Mouse (Mus musculus) midbrain, embryonic 10.5 days (tissue): Measurements from ENCODE around the gene Ldah. TPM values are rescaled to one million over a fixed set of nuclear protein-coding genes. Genes with fewer than 3 reads are reported as not detected.
"Not testable (repeated sequence)": the region's sequence is repeated elsewhere in the genome, so short reads cannot be mapped to it uniquely, and the experiment has no call there.

Experiments
- DNase-seq: peaks from one replicate; pipeline ENCODE4 v3.0.0-alpha.2; 2017; ENCODE audit warnings: low spot score
- H3K27ac ChIP-seq: fragments of 300-500 bp; sonication (generic); replicated peaks from 2 replicates; pipeline ENCODE4 v1.5.1; 2016; ENCODE audit warnings: mild to moderate bottlenecking
- H3K27me3 ChIP-seq: fragments of 300-500 bp; sonication (generic); 2 replicates; pipeline ENCODE4 v1.6.1; 2016; ENCODE audit warnings: low read depth, mild to moderate bottlenecking; ENCODE audit not compliant: poor library complexity, severe bottlenecking
- H3K36me3 ChIP-seq: fragments of 300-500 bp; sonication (generic); 2 replicates; pipeline ENCODE4 v1.6.1; 2016; ENCODE audit warnings: mild to moderate bottlenecking, moderate library complexity
- H3K4me1 ChIP-seq: fragments of 300-500 bp; sonication (generic); 2 replicates; pipeline ENCODE4 v1.6.1; 2016
- H3K4me3 ChIP-seq: fragments of 300-500 bp; sonication (generic); 2 replicates; pipeline ENCODE4 v1.5.1; 2016; ENCODE audit warnings: mild to moderate bottlenecking, moderate library complexity
- H3K9me3 ChIP-seq: fragments of 300-500 bp; sonication (generic); replicated peaks from 2 replicates; pipeline ENCODE4 v1.6.1; 2016; ENCODE audit warnings: mild to moderate bottlenecking
- WGBS: fragments of 180-500 bp; shearing (Covaris S2); methylation state at CpG from one replicate; pipeline ENCODE4 v1.1.7; 2016; 5-methylcytosine and 5-hydroxymethylcytosine counted together
- polyA plus RNA-seq: library from polyadenylated mRNA; unstranded; fragments of >200 nt; fragmentation: Nextera tagmentation; extraction: Ambion mirVana; gene quantifications from 2 replicates; pipeline ENCODE4 v1.2.1, GENCODE M21; 2016

Gene Ldah
- polyA plus RNA-seq, result 68.8 and 70.9 TPM in 2 replicates

DNA sequence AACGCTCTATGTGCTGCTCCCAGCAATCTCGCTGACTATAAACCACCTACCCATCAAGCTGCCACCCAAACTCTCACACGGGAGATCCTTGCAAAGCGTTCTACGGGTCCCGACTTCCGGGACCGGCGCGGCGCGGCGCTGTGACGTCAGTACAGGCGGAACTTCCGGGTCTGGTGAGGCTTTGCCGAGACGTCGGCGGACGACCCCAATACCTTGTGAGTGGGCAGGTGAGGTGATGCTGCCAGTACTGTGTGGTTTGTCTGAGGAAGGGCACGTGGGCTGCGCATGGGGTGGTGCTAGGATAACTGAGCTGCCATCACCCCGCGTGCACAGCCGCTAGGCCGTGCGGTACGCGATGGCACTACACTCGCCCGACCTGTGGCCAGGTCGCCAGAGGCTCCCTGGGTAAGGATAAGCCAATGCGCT, at the start of gene Ldah:
Gene Ldah (plus strand): TSS at position 130 of the 426 bp plus-strand sequence.
- DNase-seq, result peak; percentile 88
- no peaks in the 10 kb centered on the region for H3K9me3 ChIP-seq
- peaks cover 16% of the 10 kb centered on the region for H3K4me1 ChIP-seq
- WGBS, result under 1% methylated on average over 34 of the region's 34 CpGs
- 0 out of 2 replicates have a peak, but pooled peaks cover 2% of the 10 kb centered on the region for H3K36me3 ChIP-seq
- peak within 1 kb of the TSS; percentile 85 for H3K27ac ChIP-seq
- peak within 1 kb of the TSS; percentile 86 for H3K4me3 ChIP-seq
- no peaks in the 10 kb centered on the region for H3K27me3 ChIP-seq

DNA sequence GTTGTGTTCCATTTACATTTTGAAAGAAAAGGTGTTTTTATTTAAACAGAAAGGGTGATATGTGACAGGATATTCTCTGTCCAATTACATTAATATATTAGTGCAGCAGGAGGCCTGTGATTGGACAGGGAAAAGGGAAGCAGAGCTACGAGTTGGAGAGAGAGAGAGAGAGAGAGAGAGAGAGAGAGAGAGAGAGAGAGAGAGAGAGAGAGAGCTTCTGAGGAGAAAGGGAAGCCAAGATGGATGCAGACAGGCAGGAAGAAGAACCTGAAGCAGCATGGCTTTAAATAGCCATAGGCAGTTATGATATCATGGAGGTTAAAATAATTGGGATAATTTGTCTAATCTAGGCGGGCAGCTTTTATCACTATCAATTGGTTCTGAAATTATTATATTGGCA, 40.2 kb upstream of the Ldah start:
- no peak overlapping the region for H3K4me3 ChIP-seq
- H3K36me3 ChIP-seq, result no peaks in the 10 kb centered on the region
- H3K27me3 ChIP-seq, result no peaks in the 10 kb centered on the region
- H3K9me3 ChIP-seq, result no peaks in the 10 kb centered on the region
- no peaks in the 10 kb centered on the region for H3K4me1 ChIP-seq
- no peak for DNase-seq
- H3K27ac ChIP-seq, result no peak overlapping the region
- WGBS, result 83% methylated on average over 2 of the region's 2 CpGs

GRCm38 (mm10) chr12:8180921-8181320, 27.0 kb upstream of the Ldah start:
- Histone ChIP-seq H3K36me3 (no peaks in the 10 kb centered on the region), H3K27ac (no peak overlapping the region), H3K9me3 (no peaks in the 10 kb centered on the region), H3K27me3 (no peaks in the 10 kb centered on the region), H3K4me1 (no peaks in the 10 kb centered on the region), H3K4me3 (no peak overlapping the region)
- WGBS, result 70% methylated on average over 6 of the region's 6 CpGs
- no peak for DNase-seq

- H3K27me3 ChIP-seq, result no peaks in the 10 kb centered on the region
- H3K4me3 ChIP-seq, result no peak overlapping the region
- no peaks in the 10 kb centered on the region for H3K4me1 ChIP-seq
- no peak overlapping the region for H3K27ac ChIP-seq
- DNase-seq, result no peak
- H3K36me3 ChIP-seq, result no peaks in the 10 kb centered on the region
- H3K9me3 ChIP-seq, result no peaks in the 10 kb centered on the region
Observed at GRCm38 (mm10) chr12:8181744-8182143, 26.2 kb upstream of the Ldah start.

DNA sequence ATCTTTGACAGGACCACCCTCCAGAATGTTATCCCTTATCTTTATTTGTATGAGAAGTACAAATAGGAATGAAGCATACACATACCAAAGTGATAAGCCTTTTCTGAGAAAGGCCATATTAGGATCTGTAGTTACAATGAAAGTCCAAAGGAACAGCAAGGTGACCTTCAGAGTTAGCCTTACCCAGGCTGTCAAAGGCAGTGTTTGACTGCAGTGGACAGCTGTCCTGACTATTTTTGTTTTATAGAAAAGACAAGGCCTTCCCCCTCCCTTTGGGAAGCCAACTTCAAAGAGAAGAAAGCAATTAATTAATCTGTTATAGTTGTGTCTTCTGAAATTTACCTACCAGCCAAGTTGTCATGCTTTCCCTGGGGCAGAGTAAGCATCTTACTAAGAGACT, 23.4 kb upstream of the Ldah start:
- no peak for DNase-seq
- Histone ChIP-seq H3K27ac (no peak overlapping the region), H3K4me3 (no peak overlapping the region), H3K27me3 (no peaks in the 10 kb centered on the region), H3K4me1 (no peaks in the 10 kb centered on the region), H3K36me3 (no peaks in the 10 kb centered on the region), H3K9me3 (no peaks in the 10 kb centered on the region)

GRCm38 (mm10) chr12:8188161-8188560, 19.7 kb upstream of the Ldah start:
- Histone ChIP-seq H3K4me1 (no peaks in the 10 kb centered on the region), H3K9me3 (no peaks in the 10 kb centered on the region), H3K36me3 (no peaks in the 10 kb centered on the region), H3K4me3 (no peak overlapping the region), H3K27ac (no peak overlapping the region), H3K27me3 (no peaks in the 10 kb centered on the region)
- DNase-seq, result no peak

DNA sequence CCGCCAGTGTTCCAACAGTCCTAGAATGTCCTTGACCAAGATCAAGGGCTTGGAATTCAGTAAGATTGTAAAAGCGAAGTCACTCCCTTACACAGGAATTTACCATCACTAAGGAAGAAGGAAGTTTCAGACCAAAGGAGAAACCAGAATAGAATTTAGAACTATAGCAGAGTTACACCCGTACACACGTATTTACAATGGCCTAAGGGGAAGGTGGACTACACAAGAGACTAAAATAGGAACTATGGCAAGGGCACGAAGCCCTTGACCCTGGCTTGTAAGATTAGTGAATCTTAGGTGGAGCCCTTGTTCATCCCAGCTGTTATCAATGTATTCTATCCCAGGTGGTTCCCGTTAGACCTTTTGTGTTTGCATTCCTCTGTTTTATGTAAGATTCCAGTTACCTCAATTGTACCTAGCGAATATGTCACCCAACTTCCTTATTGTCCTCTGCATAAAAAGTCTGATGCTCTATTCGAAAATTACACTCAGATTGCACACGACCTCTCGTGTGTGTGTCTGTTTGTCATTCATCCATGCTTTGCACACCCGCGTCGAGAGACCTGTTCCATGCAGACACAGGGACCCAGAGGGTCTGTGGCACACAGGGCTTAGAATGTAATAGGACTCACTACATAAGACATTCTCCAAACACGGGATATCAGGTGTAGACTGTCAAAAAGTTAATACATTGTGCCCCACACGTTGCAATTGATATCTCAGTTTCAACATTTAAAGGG, 18.9 kb upstream of the Ldah start:
- not testable (repeated sequence) for H3K27me3 ChIP-seq, H3K9me3 ChIP-seq
- 88% methylated on average over 15 of the region's 15 CpGs for WGBS

GRCm38 (mm10) chr12:8189722-8190121, 18.2 kb upstream of the Ldah start:
- Histone ChIP-seq H3K4me3 (no peak overlapping the region), H3K36me3 (no peaks in the 10 kb centered on the region), H3K27ac (no peak overlapping the region), H3K9me3 (no peaks in the 10 kb centered on the region), H3K27me3 (no peaks in the 10 kb centered on the region), H3K4me1 (no peaks in the 10 kb centered on the region)
- WGBS, result 72% methylated on average over 3 of the region's 3 CpGs
- DNase-seq, result no peak

More for the DNA sequence above, 18.9 kb upstream of the Ldah start:
- not testable (repeated sequence) for DNase-seq, H3K4me1 ChIP-seq, H3K4me3 ChIP-seq, H3K27ac ChIP-seq, H3K36me3 ChIP-seq

- Histone ChIP-seq H3K27ac (no peak overlapping the region), H3K36me3 (no peaks in the 10 kb centered on the region), H3K9me3 (no peaks in the 10 kb centered on the region), H3K27me3 (no peaks in the 10 kb centered on the region), H3K4me3 (no peak overlapping the region), H3K4me1 (peaks cover 16% of the 10 kb centered on the region)
- DNase-seq, result no peak
- 79% methylated on average over 2 of the region's 2 CpGs for WGBS
Observed at GRCm38 (mm10) chr12:8205721-8206120, 2.2 kb upstream of the Ldah start.

DNA sequence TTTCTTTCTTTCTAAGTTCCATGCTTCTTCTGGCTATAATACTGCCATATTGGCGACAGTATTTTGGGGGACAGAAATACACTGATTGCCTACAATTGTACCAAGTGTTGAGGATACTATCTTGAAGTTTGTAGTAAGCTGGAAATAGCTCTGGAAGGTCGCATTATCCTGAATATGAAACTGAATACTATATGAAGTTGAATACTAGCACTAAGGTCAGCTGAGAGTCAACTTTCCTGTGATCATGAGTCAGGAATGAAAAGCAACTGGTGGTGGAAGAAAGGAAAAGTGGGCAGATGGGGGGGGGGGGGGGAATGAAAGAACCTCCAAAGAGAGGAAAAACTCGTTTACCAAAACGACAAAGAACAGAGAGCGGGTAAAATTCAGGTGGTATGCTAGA, 329 bp upstream of the Ldah start:
- Histone ChIP-seq H3K27me3 (no peaks in the 10 kb centered on the region), H3K36me3 (no peaks in the 10 kb centered on the region), H3K27ac (peak overlapping the region; percentile 85), H3K9me3 (no peaks in the 10 kb centered on the region), H3K4me1 (peaks cover 16% of the 10 kb centered on the region), H3K4me3 (peak overlapping the region; percentile 86)
- WGBS, result 17% methylated on average over 5 of the region's 5 CpGs
- no peak for DNase-seq

- DNase-seq, result no peak
- no peaks in the 10 kb centered on the region for H3K4me1 ChIP-seq
- no peaks in the 10 kb centered on the region for H3K27me3 ChIP-seq
- peaks cover 9% of the 10 kb centered on the region for H3K36me3 ChIP-seq
- H3K4me3 ChIP-seq, result no peak overlapping the region
- H3K27ac ChIP-seq, result no peak overlapping the region
- WGBS, result 91% methylated on average over 15 of the region's 15 CpGs
- H3K9me3 ChIP-seq, result no peaks in the 10 kb centered on the region
Observed at GRCm38 (mm10) chr12:8216392-8217280, 8.7 kb downstream of the Ldah start.

DNA sequence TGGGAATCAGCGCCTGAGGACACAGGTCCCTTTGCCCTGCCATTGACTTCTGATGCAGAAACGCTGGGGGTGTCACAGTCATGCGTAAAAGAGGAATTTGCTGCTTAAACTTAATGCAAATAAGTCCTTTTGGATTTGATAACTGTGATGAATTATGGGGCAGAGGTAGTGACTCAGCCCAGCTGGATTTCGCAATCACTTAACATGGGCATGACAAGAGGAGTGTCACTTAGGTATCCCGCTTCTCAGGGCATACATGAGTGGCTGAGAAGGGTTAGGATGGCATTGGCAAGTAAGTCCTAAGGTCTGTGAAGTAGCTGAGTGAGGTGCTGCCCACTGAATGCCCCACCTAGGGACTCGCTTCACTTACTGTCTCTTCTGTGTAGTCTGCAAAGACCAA, 15.1 kb downstream of the Ldah start:
- no peaks in the 10 kb centered on the region for H3K9me3 ChIP-seq

GRCm38 (mm10) chr12:8231101-8231500, 23.2 kb downstream of the Ldah start:
- no peak overlapping the region for H3K4me3 ChIP-seq
- H3K27ac ChIP-seq, result no peak overlapping the region
- H3K27me3 ChIP-seq, result no peaks in the 10 kb centered on the region
- H3K4me1 ChIP-seq, result no peaks in the 10 kb centered on the region
- WGBS, result 98% methylated on average over 3 of the region's 3 CpGs
- no peak for DNase-seq
- H3K9me3 ChIP-seq, result no peaks in the 10 kb centered on the region
- peaks cover 26% of the 10 kb centered on the region for H3K36me3 ChIP-seq

More for the DNA sequence above, 15.1 kb downstream of the Ldah start:
- Histone ChIP-seq H3K4me1 (no peaks in the 10 kb centered on the region), H3K27me3 (no peaks in the 10 kb centered on the region), H3K27ac (no peak overlapping the region), H3K36me3 (peaks cover 30% of the 10 kb centered on the region), H3K4me3 (no peak overlapping the region)
- 97% methylated on average over 6 of the region's 6 CpGs for WGBS
- no peak for DNase-seq
